Mouse (Mus musculus) heart, embryonic 16.5 days (tissue): ENCODE measurements at regions not wholly inside any gene's neighbourhood (a gene's known extent, or its start where the extent isn't known, plus 50 kb on each side); places are given as distances from the start of the nearest gene placed in this dataset.

ENCODE experiments used
- ATAC-seq: fragments of 200-750 bp; cut with Nextera tagmentation; replicated peaks from 2 replicates; pipeline ENCODE4 v1.8.0; 2017; ENCODE audit warnings: moderate number of reproducible peaks; ENCODE audit not compliant: insufficient read depth, low FRiP score; ENCODE audit errors: extremely low read depth
- H3K27ac ChIP-seq: fragments of 300-500 bp; sonication (generic); 2 replicates; pipeline ENCODE4 v1.5.1; 2014; ENCODE audit warnings: mild to moderate bottlenecking, low read length, control low read depth, moderate library complexity
- H3K27me3 ChIP-seq: fragments of 300-500 bp; sonication (generic); 2 replicates; pipeline ENCODE4 v1.6.1; 2014; ENCODE audit warnings: low read length, mixed read lengths; ENCODE audit not compliant: control insufficient read depth, insufficient read depth
- H3K36me3 ChIP-seq: fragments of 300-500 bp; sonication (generic); 2 replicates; pipeline ENCODE4 v1.6.1; 2014; ENCODE audit not compliant: control insufficient read depth, insufficient read depth
- H3K4me1 ChIP-seq: fragments of 300-500 bp; sonication (generic); 2 replicates; pipeline ENCODE4 v1.6.1; 2014; ENCODE audit warnings: low read length, mixed read lengths; ENCODE audit not compliant: control insufficient read depth, insufficient read depth
- H3K4me2 ChIP-seq: fragments of 300-500 bp; sonication (generic); 2 replicates; pipeline ENCODE4 v1.6.1; 2014; ENCODE audit warnings: low read depth, mild to moderate bottlenecking, control low read depth, low read length
- H3K4me3 ChIP-seq: fragments of 300-500 bp; sonication (generic); 2 replicates; pipeline ENCODE4 v1.5.1; 2014; ENCODE audit warnings: mild to moderate bottlenecking, control low read depth, low read length
- H3K9ac ChIP-seq: fragments of 300-500 bp; sonication (generic); 2 replicates; pipeline ENCODE4 v1.6.1; 2014; ENCODE audit warnings: low read length, control low read depth
- H3K9me3 ChIP-seq: fragments of 300-500 bp; sonication (generic); replicated peaks from 2 replicates; pipeline ENCODE4 v1.6.1; 2016; ENCODE audit warnings: low read length; ENCODE audit not compliant: control insufficient read depth
- WGBS: fragments of 180-500 bp; shearing (Covaris S2); extraction: QIAGEN DNeasy Blood & Tissue Kit; methylation state at CpG from one replicate; pipeline ENCODE4 v1.1.7; 2014; 5-methylcytosine and 5-hydroxymethylcytosine counted together

DNA sequence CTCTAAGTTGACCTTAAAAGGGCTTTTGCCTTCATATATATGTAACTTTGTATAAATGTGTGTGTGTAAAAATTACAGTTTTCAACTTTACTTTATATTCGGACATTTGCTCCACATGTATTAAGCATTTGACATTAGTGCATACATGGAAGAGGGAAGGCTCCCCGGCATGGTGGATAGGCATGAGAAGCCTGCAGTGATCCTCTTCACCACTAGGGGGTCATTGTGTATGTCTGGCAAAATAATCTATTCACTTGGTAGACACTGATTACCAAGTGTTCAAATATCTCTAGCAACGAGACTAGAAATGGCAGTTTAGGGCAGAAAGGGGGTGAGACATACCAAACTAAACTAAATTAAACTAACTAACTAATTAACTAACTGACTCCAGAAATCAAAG lies 397.7 kb downstream of the Dmrt2 start:
- Histone ChIP-seq H3K27ac (no peak overlapping the region), H3K4me3 (no peak overlapping the region), H3K4me1 (no peaks in the 10 kb centered on the region), H3K9me3 (no peaks in the 10 kb centered on the region), H3K9ac (no peak overlapping the region), H3K27me3 (no peaks in the 10 kb centered on the region), H3K36me3 (no peaks in the 10 kb centered on the region), H3K4me2 (no peak overlapping the region)
- WGBS, result 88% methylated on average over 3 of the region's 3 CpGs
- no peak for ATAC-seq

DNA sequence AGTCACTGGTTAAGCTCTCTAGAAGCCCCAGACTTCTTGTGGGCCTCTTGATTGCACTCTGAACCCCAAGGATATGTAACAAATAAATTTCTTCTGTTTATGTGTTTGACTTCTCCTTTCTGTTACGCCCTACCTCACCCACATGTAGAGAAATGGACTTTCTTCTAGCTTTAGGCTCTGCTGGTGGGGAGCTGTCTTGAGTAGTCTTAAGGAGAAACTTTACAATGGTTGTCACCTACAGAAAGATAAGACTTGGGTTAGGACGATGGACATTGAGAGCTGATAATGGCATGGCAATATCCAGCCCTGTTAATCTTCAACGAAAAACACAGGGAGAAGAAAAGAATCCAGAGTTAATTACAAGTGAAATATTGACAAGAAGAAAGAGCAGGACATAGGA lies 416.1 kb downstream of the Dmrt2 start:
- no peak overlapping the region for H3K4me3 ChIP-seq
- no peak for ATAC-seq
- no peaks in the 10 kb centered on the region for H3K27me3 ChIP-seq
- WGBS, result 66% methylated on average over 3 of the region's 3 CpGs
- no peaks in the 10 kb centered on the region for H3K36me3 ChIP-seq
- no peak overlapping the region for H3K9ac ChIP-seq
- no peaks in the 10 kb centered on the region for H3K9me3 ChIP-seq
- H3K4me1 ChIP-seq, result peaks cover 3% of the 10 kb centered on the region; the same call in 1 of the 2 replicates
- H3K4me2 ChIP-seq, result no peak overlapping the region
- no peak overlapping the region for H3K27ac ChIP-seq

DNA sequence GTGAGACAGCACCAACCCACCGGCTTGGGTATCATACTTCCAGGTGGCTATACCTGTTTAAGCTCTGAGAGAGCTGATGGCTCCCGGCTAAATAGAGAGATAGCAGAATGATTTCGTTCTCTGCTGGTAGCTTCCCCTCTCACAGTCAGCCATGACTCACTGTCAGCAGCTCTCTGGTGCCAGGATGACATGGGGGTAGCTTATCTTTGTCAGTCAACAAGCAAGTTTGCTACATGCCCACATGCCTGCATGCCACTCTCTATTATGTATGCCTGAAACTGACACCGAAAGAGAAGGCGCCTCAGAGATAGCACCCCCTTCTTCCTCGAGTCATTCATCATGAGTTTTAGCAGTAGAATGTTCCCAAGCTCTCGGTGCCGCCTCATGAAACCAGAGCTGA lies 419.2 kb downstream of the Dmrt2 start:
- 34% methylated on average over 8 of the region's 8 CpGs for WGBS
- no peaks in the 10 kb centered on the region for H3K36me3 ChIP-seq
- ATAC-seq, result no peak

DNA sequence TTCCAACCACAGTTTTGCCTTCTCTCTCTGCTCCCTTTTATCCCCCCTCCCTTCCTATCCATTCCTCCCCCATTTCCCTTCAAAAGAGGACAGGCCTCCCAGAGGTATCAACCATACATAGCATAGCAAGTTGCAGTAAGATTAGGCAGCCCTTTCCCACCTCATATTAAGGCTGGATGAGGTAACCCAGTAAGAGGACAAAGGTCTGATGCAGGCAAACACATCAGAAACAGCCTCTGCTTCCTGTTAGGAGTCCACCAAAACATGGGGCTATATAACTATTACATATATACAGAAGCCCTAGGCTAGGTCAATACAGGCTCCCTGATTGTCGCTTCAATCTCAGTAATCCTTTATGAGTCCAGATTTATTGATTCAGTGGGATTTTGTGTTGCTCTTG lies 421.6 kb downstream of the Dmrt2 start:
- H3K9me3 ChIP-seq, result no peaks in the 10 kb centered on the region
- no peak overlapping the region for H3K9ac ChIP-seq
- 80% methylated on average over 1 of the region's 1 CpGs for WGBS

More for the DNA sequence above, 419.2 kb downstream of the Dmrt2 start:
- H3K4me1 ChIP-seq, result peaks cover 3% of the 10 kb centered on the region; the same call in 1 of the 2 replicates
- no peak overlapping the region for H3K27ac ChIP-seq
- no peak overlapping the region for H3K4me2 ChIP-seq
- no peak overlapping the region for H3K9ac ChIP-seq
- no peaks in the 10 kb centered on the region for H3K27me3 ChIP-seq
- H3K9me3 ChIP-seq, result no peaks in the 10 kb centered on the region
- no peak overlapping the region for H3K4me3 ChIP-seq

DNA sequence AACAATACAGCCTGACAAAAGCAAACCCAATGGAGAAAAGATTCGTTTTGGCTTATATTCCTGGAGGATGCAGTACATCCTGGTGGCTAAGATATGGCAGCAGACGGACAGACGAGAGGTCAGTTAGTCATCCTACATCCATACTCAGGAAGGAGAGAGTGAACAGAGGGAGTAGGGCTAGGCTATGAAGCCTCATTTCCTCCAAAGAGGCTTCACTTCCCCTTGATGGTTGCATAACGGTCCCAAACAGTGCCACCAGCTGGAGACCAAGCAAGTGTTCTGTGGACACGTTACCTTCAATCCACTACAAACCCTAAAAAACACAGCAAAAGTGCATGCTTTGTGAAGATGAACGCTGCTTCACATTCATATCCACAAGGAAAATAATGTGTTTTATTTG lies 442.1 kb downstream of the Dmrt2 start:
- no peak overlapping the region for H3K27ac ChIP-seq
- H3K4me2 ChIP-seq, result no peak overlapping the region
- no peaks in the 10 kb centered on the region for H3K27me3 ChIP-seq
- H3K9me3 ChIP-seq, result no peaks in the 10 kb centered on the region
- no peak overlapping the region for H3K9ac ChIP-seq
- H3K4me1 ChIP-seq, result no peaks in the 10 kb centered on the region
- H3K36me3 ChIP-seq, result no peaks in the 10 kb centered on the region
- whole genome bisulfite sequencing, result 74% methylated on average over 6 of the region's 6 CpGs
- no peak overlapping the region for H3K4me3 ChIP-seq
- ATAC-seq, result no peak

More for the DNA sequence above, 421.6 kb downstream of the Dmrt2 start:
- no peak overlapping the region for H3K4me2 ChIP-seq
- H3K36me3 ChIP-seq, result no peaks in the 10 kb centered on the region
- H3K4me1 ChIP-seq, result peaks cover 3% of the 10 kb centered on the region; the same call in 1 of the 2 replicates
- no peaks in the 10 kb centered on the region for H3K27me3 ChIP-seq
- no peak overlapping the region for H3K4me3 ChIP-seq
- H3K27ac ChIP-seq, result no peak overlapping the region
- ATAC-seq, result no peak

DNA sequence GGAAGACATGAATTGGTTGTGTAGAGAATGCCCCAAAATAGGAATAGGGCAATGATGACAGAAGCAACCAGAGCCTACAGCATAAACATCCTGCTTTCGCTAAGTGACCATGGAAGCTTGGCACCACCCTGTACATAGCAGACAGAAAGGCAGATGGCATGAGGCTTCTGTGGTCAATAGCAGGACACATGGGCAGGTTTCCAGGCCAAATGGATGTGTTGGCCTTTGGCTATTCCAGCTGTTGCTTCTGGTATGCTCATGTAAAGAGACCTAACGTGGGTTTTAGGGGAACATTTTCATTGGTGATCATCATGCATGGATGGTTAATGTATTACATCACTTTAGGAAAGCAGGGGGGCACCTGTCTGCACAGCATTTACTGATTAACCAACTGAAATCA lies 456.2 kb downstream of the Dmrt2 start:
- no peak overlapping the region for H3K4me3 ChIP-seq
- 66% methylated on average over 2 of the region's 2 CpGs for WGBS

DNA sequence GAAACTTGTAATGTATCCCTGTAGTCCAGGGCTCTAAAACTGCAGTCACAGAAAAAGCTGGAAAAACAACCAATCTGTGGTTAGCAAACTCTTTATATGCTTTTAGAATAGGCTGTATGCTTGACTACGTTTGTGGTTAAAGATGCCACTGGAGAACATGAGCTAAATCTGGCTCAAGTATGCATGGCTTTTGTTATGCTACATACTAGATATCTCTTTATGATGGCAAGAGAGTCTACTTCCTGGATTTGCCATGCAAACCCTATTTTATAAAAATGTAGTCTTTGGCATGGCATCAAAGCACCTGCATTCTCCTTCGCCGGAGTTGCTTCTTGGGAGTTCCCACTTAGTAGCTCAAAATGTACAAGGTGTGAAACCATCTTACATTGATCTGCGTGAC lies 462.2 kb downstream of the Dmrt2 start:
- Histone ChIP-seq H3K27me3 (no peaks in the 10 kb centered on the region), H3K27ac (no peak overlapping the region), H3K4me3 (no peak overlapping the region), H3K36me3 (no peaks in the 10 kb centered on the region), H3K4me1 (no peaks in the 10 kb centered on the region), H3K4me2 (no peak overlapping the region), H3K9me3 (no peaks in the 10 kb centered on the region), H3K9ac (no peak overlapping the region)
- no peak for ATAC-seq
- WGBS, result 83% methylated on average over 4 of the region's 4 CpGs

More for the DNA sequence above, 456.2 kb downstream of the Dmrt2 start:
- Histone ChIP-seq H3K4me2 (no peak overlapping the region), H3K27me3 (no peaks in the 10 kb centered on the region), H3K36me3 (no peaks in the 10 kb centered on the region), H3K9me3 (no peaks in the 10 kb centered on the region), H3K9ac (no peak overlapping the region), H3K27ac (no peak overlapping the region), H3K4me1 (no peaks in the 10 kb centered on the region)
- no peak for ATAC-seq

DNA sequence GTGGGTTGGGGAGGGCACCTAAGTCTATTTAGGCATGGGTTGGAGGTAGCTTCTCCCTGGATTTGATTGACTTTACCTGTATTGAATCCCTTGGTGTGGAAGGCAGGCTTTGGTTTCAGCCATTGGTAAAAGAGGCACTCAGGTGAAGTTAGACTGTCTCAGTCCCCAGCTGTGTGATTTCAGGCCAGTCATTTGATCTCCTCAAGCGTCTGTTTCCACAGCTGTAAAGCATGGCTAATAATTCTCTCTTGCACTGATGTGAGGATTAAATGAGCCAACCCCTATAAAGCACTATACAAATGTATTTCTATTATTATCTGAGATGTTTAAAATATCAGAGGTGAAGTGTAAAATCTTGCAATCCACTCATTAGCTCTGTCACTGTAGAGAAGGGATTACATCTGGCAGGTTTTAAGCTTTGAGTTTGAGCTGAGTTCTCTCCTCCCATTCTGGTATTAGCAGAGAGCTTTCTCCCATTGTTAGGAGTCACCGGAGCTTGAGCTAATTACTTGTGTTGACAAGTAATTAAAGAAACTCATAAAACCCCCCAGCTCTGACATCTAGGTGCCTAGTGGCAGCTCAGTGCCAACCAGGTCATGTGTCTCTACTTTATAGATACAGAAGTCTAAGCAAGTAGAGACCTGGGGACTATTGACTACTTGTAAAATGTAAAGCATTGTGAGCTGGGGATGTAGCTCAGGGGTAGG lies 463.3 kb downstream of the Dmrt2 start:
- no peak overlapping the region for H3K27ac ChIP-seq
- no peak for ATAC-seq
- H3K36me3 ChIP-seq, result no peaks in the 10 kb centered on the region
- H3K9ac ChIP-seq, result no peak overlapping the region
- no peaks in the 10 kb centered on the region for H3K4me1 ChIP-seq
- WGBS, result 54% methylated on average over 2 of the region's 2 CpGs
- H3K9me3 ChIP-seq, result no peaks in the 10 kb centered on the region
- H3K4me3 ChIP-seq, result no peak overlapping the region
- H3K4me2 ChIP-seq, result no peak overlapping the region
- no peaks in the 10 kb centered on the region for H3K27me3 ChIP-seq

DNA sequence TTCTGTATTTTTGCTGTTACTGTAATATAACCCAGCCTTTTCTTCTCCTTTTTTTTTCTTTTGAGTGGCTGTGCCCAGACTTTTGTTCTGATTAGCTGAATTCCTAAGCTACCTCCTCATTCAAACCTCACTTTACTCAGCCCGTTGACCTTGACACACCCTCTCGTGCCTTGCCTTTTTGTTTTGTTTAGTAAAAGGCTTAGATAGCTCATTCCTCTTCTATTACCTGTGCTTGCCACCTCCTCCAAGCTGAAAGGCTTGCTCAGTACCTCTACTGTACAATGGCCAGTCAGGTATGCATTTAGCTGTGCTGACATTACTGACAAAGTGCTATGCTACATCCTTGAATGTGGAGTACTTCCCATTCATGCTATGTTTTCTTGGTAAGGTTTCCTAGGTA lies 464.2 kb upstream of the Smarca2 start:
- no peak for ATAC-seq
- Histone ChIP-seq H3K27me3 (no peaks in the 10 kb centered on the region), H3K27ac (no peak overlapping the region), H3K36me3 (no peaks in the 10 kb centered on the region), H3K4me1 (no peaks in the 10 kb centered on the region), H3K4me3 (no peak overlapping the region), H3K4me2 (no peak overlapping the region), H3K9ac (no peak overlapping the region), H3K9me3 (no peaks in the 10 kb centered on the region)
- 47% methylated on average over 2 of the region's 2 CpGs for WGBS
